Mouse (Mus musculus): ENCODE results near the gene Pnpla1.

Gene Pnpla1

DNA sequence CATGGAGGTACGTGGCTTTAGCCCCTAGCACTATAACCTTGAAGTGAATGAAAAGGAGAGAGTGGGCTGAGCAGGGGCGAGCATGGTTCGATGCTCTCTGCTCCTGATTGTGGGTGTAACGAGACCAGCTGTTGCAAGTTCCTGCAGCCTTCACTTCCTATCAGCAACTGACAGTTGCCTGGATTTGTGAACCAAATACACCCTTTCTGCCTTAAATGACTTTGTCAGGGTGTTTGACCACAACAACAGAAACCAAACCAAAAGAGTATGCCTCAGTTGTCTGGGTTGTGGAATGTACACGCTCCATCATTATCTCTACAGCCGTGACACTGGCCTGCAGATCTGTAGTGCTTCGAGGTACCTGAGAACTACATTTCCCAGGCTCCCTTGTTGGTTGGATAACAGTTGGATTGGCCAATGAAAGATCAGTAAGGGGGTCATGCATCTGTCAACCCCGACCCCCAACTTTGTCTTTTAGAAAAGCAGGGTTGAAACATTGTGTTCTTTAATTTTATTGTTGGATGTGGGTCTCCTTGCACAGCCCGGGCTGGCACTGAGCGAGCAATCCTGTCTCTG, 25.8 kb downstream of the Pnpla1 start:
- DNase-seq (ENCODE audit: low read depth, low spot score), result no peak

DNA sequence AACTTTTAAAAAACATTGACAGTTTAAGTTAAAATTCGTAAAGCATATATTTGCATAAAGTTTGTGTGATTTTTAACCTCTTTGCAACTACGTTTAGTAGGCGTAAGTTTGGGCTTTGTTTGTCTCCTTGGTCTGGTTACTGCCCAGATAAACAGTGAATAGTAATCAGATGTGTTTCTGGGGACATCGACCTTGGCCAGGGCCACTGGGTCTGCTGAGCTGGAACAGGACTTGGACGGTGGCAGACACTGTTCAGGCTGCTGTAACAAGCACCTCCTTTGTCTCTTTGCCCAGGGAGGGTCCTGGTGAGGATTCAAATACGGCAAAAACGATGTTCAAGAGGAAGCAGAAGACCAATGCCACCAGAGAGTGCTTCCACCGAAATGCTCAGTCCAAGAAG, 27.0 kb downstream of the Pnpla1 start:
- no peak for DNase-seq (ENCODE audit: low read depth, low spot score)

DNA sequence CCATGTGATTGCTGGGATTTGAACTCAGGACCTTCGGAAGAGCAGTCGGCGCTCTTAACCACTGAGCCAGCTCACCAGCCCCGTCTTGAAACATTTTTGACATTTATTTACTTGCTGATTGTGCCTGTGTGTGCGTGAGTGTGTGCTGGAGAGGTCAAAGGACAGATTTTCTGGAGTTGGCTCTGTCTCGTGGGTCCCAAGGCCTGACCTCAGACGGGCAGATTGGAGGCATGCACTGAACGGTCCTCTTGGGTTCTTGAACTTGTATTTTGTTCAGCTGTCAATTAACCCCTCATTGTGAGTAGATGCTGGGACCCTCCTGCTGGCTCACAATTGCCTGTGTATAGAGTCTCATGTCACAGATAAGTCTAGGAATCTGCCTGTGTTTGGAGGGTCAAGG, 28.1 kb downstream of the Pnpla1 start:
- no peak for DNase-seq (ENCODE audit: low read depth, low spot score)

DNA sequence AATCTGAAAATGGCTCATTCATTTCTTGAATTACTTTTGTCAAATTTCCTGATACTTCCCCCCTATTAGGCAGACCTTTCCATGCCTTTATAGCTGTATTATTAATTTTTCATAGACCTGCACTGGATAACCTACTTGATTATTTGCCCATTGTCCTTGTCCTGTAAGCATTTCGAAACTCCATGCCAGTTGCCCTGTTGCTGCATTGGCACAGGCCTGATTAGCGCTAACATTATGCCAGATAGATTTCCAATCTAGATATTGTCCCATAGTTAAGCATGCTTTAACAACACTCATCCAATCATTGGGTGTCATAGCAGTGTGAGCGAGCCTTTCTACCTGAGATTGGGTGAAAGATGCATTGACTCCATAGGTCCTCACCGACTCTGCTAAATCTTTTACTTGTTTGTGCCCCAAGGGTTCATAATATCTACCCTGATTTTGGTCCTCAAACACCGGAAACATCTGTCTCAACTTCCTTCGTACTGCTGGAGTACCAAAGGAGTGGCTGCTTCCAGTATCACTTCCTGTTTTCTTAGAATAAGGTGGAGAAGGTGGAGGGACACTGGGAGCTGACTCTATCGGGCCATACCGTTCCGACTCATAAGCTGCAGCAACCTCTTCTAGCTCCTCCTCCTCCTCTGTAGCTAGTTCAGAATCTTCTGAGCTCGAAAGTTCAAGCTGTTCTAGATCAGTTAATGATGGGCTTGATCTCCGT, 36.0 kb downstream of the Pnpla1 start:
- no peak for DNase-seq (ENCODE audit: low read depth, low spot score)

DNA sequence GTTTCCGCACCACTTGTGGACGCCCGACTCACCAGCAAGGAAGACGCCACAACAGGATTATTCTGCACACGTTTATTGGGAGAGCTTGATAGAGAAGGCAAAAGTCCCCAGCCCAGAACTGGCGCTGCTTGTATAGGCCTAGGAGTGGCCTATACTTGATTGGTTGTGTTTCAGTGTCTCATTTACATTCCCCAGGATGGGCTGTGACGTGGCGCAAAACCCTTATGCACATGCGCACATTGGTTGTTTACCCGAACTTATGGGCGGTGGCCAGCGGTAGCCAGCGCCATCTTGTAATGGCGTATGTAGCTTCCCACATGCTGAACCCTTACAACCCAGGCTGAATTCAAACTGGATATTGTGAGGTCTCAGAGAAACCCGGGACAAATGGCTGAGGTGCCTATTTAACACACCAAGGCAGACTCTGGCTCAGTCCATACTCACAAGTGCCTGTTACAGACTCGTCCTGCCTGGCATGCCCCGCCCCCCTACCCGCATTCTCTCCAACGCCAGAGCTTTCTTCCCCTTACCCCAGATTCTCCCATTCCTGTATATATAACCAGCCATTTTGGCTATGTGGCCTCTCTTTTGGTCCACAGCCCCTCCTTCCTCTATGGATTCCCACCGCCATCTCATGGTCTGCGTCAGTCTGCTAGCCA, 37.1 kb downstream of the Pnpla1 start:
- no peak for DNase-seq (ENCODE audit: low read depth, low spot score)

DNA sequence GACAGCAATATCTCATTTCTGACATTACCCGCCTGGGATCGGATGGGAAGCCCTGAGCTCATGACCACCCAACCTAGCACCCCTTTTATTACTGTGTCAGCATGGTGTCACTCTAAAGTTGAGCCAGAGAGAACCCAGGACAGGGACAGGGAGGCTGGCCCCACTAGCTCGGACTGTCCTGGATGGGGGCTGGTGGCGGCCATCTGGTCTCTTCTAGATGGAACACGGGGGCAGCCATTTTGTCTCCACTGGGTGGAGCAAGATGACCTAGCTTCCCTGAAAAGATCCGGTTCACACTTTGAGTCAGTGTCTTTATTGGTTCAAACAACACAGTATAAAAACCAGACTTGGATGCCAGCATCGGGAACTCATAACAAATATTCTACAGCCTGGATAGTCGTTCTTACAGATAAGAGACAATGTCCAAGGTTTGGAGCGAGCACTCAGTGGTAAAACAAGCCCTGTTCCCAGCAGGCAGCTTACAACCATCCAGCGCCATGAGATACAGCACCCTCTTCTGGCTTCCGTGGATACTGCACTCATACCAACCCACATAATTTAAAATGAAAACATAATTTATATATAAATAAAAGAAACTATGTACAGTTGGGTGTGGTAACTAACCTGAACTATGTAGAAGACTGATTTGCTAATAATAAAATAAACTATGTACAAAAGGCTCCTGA, 38.0 kb downstream of the Pnpla1 start:
- DNase-seq (ENCODE audit: low read depth, low spot score), result no peak

DNA sequence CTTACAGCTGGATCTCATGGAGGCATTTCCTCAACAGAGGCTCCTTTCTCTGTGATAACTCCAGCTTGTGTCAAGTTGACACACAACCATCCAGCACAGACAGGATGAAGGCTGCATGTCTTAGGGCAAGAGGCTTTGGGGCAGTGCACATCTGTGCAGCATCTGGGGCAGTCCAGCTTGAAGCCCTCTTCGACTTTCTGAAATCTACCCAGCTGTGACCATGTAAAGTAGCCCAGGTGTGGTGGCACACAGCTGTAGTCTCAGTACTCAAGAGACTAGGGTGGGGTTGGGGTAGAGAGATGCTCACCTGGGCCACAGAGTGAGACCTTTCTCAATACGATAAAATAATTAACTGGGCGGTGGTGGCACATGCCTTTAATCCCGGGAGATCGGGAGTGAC, 39.6 kb downstream of the Pnpla1 start:
- DNase-seq (ENCODE audit: low read depth, low spot score), result no peak

DNA sequence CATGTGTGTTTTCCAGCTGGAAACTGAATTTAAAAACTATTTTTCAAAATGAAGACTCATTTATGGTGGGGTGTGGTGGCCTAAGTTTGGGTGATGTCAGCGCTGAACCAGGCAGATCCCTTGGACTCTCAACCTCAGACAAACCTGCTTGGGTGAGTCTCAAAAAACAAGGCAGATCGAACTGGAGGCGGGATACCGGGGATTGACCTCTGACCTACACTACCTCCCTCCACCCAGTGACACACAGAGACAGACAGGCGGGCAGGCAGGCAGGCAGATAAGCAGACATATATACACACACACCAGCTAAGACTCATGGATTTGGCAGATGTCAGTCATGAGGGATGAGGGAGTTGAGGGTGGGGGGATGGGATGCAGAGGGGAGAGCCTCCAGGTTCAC, 40.0 kb downstream of the Pnpla1 start:
- no peak for DNase-seq (ENCODE audit: low read depth, low spot score)

DNA sequence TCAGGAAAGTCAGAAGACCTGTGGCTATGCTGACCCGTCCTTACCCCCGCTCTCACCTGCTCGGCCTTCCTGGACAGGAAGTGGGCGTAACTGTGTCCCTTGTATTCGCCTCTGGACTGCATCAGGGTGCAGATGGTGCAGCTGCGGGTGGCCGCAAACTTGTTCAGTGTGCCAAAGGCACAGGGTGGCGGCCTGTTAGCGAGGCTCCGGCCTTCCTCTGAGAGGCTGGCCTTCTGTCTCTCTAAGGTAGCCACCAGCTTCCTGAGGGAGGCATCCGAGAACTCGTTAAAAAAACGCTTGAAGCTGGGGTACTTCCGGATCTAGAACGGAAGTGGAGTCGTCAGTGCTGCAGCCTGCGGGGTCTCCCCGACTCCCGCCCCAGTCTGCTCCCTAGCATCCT, 41.2 kb downstream of the Pnpla1 start:
- DNase-seq (ENCODE audit: low read depth, low spot score), result no peak

DNA sequence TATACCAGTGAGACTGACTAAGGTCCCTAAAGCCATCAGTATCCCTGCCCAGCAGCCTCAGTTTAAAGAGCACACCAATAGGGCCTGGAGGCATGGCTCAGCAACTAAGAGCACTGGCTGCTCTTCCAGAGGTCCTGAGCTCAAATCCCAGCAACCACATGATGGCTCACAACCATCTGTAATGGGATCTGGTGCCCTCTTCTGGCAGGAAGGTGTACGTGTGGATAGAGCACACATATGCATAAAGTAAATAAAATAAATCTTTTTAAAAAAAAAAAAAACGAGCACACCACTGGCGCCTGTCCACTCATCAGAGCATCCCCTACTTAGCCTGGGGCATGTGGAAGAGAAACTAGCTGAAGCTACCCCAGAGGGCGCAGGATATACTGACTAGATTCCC, 43.3 kb downstream of the Pnpla1 start:
- no peak for DNase-seq (ENCODE audit: low read depth, low spot score)

DNA sequence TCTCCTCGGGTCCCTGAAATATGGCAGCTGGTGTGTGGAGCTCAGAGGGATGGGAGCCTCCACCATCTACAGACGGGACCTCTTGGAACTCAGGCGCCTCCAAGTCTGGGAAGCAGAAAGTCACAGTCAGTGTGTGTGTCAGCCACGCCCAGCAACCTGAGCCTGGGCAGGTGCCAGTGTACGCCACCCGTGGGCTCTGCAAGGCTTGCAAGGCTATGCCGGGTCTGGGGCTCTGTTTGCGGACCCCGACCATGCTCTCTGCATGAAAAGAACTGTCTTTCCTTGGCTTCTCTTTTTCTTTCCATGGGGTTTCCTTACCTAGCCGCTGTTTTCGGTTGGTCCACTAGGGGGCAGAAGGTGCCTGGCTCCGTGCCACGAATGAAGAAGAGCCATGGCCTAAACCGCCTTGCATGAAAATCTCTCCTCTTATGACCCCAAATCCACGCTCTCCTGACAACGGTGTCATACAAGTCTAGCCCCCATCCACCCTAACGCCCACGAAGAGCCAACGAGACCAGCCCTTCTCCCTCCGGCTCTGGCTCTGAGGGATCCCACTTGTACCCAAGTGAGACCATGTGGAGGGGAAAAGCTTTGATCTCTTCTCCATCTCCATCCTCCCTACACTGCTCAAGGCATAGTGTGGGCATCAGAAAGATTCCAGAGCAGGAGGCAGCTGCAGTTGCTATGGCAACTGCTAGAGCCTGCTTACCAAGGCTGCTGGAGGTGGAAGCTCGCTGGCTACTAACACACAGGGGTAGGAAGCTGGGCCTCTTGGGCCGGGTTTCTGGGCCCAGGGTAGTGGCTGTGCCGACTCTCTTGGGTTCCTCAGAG, 46.5 kb downstream of the Pnpla1 start:
- no peak for DNase-seq (ENCODE audit: low read depth, low spot score)

DNA sequence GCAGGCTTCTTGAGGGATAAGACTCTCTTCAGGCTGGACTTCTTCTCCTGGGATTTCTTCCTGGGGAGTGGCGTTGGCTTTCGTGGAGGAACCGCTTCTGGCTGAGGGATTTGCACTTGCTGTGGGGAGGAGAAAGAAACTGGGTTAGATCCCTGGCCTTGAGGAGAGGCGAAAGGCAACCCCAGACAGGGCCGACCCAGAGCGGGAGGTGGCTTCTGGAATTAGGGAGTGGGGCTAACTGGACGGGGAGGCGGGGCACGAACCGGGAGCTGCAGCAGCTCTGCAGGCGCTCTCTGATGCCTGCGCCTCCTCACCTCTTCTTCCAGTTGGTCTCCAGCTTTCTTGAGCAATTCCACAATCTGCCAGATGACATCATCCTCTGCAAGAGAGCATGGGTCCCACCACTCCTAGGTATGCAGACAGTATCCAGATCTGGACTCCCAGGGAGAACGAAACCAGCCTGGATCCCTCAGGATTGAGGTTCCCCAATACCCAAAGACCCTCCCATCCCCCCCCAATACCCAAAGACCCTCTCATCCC, 47.2 kb downstream of the Pnpla1 start:
- DNase-seq (ENCODE audit: low read depth, low spot score), result no peak

DNA sequence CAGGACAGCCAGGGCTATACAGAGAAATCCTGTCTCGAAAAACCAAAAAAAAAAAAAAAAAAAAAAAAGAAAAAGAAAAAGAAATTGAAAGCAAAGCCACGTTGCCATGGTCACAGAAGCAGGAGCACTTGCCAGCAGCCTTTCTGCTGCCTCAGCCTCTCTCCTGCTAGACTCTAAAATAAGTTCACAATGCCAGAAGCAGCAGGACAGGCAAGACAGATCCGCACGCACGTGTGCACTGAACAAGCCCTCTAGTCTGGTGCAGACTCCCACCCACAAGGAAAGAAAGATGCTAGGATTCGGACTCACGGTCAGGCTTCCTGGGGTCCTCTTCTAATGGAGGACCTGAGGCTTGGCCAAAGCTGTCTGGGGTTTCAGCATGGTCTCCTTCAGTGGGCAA, 49.7 kb downstream of the Pnpla1 start:
- DNase-seq (ENCODE audit: low read depth, low spot score), result no peak

DNA sequence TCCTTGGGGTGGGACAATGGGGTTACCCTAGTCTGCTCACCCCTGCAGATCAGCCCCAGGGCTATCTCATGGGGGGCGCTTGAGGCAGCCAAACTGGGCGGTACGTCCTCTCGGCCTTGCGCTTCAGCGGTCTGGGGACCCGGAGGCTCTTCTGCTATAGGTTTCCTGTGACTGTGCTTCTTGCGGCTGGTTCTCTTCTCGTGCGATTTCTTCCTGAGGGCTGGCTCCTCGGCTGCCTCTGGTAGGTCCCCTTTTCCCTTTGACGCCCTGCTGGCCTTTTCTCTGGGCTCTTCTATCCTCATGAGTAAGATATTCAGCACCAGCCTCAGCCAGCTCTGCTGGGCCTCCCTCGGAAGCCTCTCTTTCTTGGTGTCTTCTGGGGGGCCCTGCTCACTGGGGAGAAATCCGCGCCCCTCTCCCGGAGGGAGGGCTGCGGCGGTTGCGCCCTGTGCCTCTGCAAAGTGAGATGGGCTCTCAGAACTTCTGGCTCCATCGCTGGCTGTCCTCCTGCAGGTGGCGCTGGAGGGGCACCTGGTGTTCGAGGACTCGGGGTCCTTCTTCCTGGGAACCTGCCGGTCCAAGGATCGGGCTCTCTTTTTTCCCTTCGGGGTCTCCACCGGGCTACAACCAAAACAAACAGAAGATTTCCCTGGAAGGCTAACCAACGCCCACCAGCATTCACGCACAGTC, 51.2 kb downstream of the Pnpla1 start:
- no peak for DNase-seq (ENCODE audit: low read depth, low spot score)

DNA sequence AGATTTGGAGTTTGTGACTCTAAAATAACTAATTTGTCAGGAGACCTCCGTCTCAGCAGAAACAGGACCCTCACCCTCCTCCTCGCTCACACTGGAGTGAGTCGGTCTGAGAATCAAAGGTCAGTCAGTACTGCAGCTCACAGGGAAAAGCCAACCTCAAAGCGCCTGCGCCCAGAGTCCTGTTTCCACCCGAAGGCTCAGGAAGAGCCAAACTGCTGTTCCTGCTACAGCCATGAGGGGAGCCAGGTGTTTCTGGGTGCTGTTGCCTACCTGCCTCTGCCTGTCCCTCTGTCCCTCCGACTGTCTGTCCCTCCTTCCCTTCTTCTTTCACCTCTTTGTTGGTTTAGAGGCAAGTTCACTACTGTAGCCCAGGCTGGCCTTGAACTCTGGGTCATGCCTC, 51.9 kb downstream of the Pnpla1 start:
- DNase-seq (ENCODE audit: low read depth, low spot score), result no peak

DNA sequence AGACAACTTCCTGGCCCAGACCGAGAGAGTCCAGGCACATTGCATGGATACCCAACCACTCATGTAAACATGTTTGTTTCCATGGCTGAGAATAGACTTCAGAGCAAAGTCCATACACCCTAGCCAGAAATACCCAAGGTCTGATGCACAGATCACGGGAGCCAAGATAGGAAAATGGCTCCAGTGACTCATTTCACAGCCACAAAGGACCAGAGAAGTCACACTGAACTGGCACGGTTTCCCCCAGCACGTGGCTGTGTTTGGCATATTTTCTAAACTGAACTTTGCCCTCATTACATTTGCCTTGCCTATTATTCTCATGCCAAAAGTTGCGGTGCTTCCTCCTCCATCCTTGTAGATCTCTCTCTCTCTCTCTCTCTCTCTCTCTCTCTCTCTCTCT, 55.0 kb downstream of the Pnpla1 start:
- no peak for DNase-seq (ENCODE audit: low read depth, low spot score)

DNA sequence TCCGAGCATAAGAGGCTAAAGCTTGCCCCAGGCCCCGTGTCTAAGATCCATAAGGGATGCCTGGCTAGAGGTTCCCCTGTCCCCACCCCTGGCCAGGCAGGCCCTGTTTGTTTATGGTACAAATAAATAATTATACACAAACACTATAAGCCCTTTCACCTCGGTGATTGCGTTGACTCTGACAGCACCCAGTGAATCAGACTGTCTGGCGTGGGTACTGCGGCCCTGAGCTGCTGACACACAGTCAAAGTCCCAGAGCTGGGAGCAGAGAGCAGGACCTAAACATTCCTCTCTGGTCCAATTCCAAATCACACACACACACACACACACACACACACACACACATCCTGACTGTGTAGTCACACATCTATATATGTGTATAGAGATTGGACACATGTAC, 55.7 kb downstream of the Pnpla1 start:
- DNase-seq (ENCODE audit: low read depth, low spot score), result no peak

DNA sequence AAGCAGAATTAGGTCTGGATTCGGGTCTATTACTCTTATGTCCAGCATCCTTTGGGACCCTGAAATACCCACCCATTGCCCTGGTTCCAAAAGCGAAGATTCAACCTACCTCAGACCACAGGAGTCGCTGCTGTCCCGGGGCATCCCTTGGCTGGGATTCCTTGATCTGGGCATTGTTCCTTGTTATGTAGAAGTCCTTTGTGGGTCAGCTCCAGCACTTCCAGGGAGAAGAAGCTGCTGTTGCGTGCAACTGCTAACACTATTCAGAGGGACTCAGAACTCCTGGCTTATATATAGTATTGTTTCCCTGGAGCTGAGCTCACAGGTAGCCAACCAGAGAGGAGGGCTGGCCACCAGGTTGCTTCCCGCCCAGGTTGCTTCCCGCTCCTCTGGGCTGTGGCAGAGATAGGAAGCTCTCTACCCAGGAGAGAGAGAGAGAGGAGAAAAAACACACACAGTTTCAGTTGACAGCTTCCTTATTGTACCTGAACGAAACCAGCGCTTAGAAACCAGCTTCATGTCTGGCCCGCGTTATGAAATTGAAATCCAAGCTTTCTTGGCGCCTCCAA, 56.9 kb downstream of the Pnpla1 start, which contains the start of gene 4930539E08Rik:
TSS of gene 4930539E08Rik (minus strand) at position 265 of the 569 bp plus-strand sequence.
- DNase-seq (ENCODE audit: low read depth, low spot score), result no peak

DNA sequence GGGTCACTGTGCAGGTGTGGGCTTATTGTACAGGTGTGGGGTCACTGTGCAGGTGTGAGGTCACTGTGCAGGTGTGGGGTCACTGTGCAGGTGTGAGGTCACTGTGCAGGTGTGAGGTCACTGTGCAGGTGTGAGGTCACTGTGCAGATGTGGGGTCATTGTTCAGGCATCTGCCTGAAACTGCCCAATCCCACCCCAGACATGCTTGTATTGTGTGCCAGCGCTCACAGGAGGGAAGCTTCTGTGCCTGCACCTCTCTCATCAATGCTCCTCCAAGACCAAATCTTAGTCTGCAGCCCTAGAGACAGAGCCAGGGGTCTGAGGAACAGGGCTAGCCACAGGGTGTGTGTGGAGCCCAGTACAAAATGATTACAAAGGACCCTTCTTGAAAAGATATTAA, 58.3 kb downstream of the Pnpla1 start:
- no peak for DNase-seq (ENCODE audit: low read depth, low spot score)

DNA sequence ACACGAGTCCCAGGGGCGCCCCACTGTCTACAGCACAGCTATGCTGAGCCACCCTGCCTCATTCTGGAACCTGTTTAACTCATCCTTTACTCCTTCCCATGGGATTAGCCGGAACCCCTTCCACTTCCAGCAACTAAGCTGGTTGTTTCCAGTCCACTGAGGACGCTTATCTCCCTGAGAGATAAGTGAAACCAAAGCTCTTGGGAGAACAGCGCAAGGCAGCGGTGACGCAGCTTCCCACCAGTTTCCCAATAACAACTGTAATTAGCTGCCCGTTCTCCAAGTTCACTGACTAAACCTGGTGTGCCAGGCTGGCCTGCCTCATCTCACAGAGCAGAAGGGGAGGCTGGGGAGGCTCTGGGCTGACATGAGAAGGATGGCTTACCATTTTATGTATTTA, 62.9 kb downstream of the Pnpla1 start:
- no peak for DNase-seq (ENCODE audit: low read depth, low spot score)

Data from c-Kit-negative CD71-positive TER-119-positive erythroid progenitor cells, embryonic 14.5 days (primary cell).